Mouse (Mus musculus): ENCODE measurements around the gene Ift43.

DNA sequence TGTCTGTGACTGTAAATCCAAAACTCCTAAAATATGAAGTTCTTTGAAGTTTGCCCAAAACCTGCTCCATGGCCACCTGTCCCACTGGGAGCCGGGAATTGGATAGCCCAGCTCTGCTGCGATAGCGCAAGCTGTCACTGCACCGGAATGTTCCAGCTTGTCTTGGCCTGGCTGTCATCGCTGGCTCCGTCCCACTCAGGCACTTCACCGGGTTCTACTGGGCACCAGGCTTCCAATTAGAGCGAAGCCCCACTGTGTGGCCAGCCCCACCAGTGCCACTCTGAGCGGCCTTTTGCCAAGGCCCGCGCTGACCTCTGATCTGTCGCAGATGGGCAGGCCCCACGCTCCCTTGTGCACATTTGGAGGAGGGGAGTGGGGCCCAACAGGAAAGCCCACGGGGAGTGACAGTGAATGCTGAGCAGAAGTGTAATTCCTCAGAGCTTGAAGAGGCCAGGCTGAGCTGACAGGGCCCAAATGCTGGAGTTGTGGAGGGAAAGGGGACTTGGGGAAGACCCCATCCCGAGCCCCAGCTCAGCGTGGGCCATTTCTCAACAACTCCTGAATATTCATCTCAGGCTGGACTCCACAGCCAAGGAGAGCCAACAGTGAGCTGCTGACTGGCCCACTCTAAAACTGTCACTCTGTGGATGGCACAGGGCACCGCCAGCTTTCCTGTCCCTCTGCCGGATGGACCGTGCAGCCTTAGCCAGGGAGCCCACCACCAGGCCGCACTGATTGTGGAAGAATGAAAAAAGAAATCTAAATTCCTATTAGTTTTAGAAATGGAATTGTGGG, 76.5 kb downstream of the Ift43 start:
- TF ChIP-seq POLR2A (IDR thresholded peaks at IDR 0.05; ENCODE audit: low read depth, low read length) (no peak), CTCF (IDR thresholded peaks at IDR 0.05; ENCODE audit: borderline replicate concordance, insufficient read depth, low read length) (no peak)
